25 mouse cellular contexts compared by ENCODE assay signal in the genomic region with DNA sequence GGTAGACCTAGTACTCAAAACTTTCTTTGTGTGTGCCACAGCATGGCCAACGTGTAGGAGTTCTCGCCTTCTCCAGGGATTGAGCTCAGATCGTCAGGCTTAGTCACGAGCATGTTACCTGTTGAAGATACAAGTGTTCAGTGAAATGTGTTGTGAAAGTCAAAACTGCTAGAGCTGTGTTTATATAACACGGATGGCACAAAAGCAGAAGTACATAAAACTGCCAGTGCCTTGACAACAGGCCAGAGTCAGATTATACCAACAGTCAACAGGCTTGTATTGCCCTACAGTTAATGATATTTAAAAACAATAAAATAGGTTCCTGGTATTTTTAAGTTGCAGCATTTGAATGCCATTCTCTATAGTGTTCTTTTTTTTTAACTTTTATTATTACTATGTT. TPM values are rescaled to one million over a fixed set of nuclear protein-coding genes. Genes with fewer than 3 reads are reported as not detected.
A peak's percentile ranks its signal among the peaks of the same experiment; 100 is the strongest.
DNase-seq lines count a peak whose midpoint lies in the region; ATAC-seq and TF ChIP-seq lines count a peak whose summit lies in the region.
"Had no signal": no experiment of that assay in that cellular context is flagged by ENCODE, and none has a peak within 500 bp of the region (broad histone marks: within the 10 kb centered on the region; RNA-seq: fewer than 3 reads in every experiment).

No protein-coding gene starts in this region.

- intact Hi-C loops in left cerebral cortex, postnatal 14 days (cut with DNase I): loop anchor here (5.0 to 10.0 kb wide), 2 partner anchors 119 to 221 kb away; a partner anchor contains a TSS

- peaks cover 0 to 15% of the 10 kb centered on the region in 2 experiments; a peak in 3 of 4 replicates for H3K36me3 ChIP-seq in MEL (ENCODE audit: control insufficient read depth in 1 of 2, insufficient read depth in 2 of 2, low read length in 2 of 2)
- H3K36me3 ChIP-seq in midbrain, embryonic 14.5 days (ENCODE audit: control insufficient read depth, insufficient read depth, low read length): peaks cover 62% of the 10 kb centered on the region
- peaks cover 35% of the 10 kb centered on the region for H3K36me3 ChIP-seq in intestine, embryonic 15.5 days

- no peak overlapping the region for H3K4me2 ChIP-seq in midbrain, embryonic 14.5 days (ENCODE audit: low read length)
- H3K4me2 ChIP-seq in intestine, embryonic 15.5 days (replicated peaks): no peak overlapping the region
- H3K4me2 ChIP-seq: embryonic facial prominence, embryonic 13.5 days; forebrain, embryonic 13.5 days; heart, embryonic 13.5 days; hindbrain, embryonic 13.5 days had no signal

- H3K4me3 ChIP-seq in MEL (ENCODE audit: control insufficient read depth in 1 of 2, insufficient read depth in 1 of 2, low read depth in 2 of 2, low read length in 2 of 2): no peak overlapping the region
- no peak overlapping the region for H3K4me3 ChIP-seq in midbrain, embryonic 14.5 days (replicated peaks; ENCODE audit: low read depth, low read length)
- no peak overlapping the region for H3K4me3 ChIP-seq in intestine, embryonic 15.5 days (replicated peaks)
- H3K4me3 ChIP-seq: embryonic facial prominence, embryonic 10.5 days; embryonic facial prominence, embryonic 13.5 days; erythroblast, embryonic 14.5 days; forebrain, embryonic 10.5 days; forebrain, embryonic 13.5 days; gastrocnemius, adult 2 months; heart, adult 2 months; heart, embryonic 10.5 days; heart, embryonic 13.5 days; hindbrain, embryonic 13.5 days had no signal

- peak; percentile 23 for DNase-seq in 416B (ENCODE audit: low read depth)
- DNase-seq in MEL (ENCODE audit: low read depth, low spot score): peak; percentile 86
- DNase-seq in left cerebral cortex, adult 8-10 months (ENCODE audit: low spot score in 2 of 2): no peak
- DNase-seq in midbrain, embryonic 14.5 days: no peak
- DNase-seq in left cerebral cortex, postnatal 14 days (ENCODE audit: low spot score in 2 of 2): no peak
- DNase-seq: adrenal gland, adult 8-10 months; adrenal gland, postnatal 25 days; cerebellum, adult 9-10 months had no signal

- H3K79me2 ChIP-seq in MEL (ENCODE audit: control insufficient read depth, insufficient read depth, low read length, poor library complexity): no peaks in the 10 kb centered on the region

- no peaks in the 10 kb centered on the region for H3K9me3 ChIP-seq in MEL (replicated peaks; ENCODE audit: insufficient read depth, low read length)
- H3K9me3 ChIP-seq in midbrain, embryonic 14.5 days (ENCODE audit: control insufficient read depth, low read length): no peaks in the 10 kb centered on the region
- H3K9me3 ChIP-seq in intestine, embryonic 15.5 days: no peaks in the 10 kb centered on the region
- H3K9me3 ChIP-seq: embryonic facial prominence, embryonic 10.5 days; embryonic facial prominence, embryonic 13.5 days; forebrain, embryonic 10.5 days; forebrain, embryonic 13.5 days; heart, embryonic 10.5 days; heart, embryonic 13.5 days; hindbrain, embryonic 13.5 days had no signal

- peaks cover 10 to 13% of the 10 kb centered on the region in 2 experiments for H3K4me1 ChIP-seq in MEL (ENCODE audit: control insufficient read depth in 1 of 2, insufficient read depth in 2 of 2, low read length in 2 of 2)
- H3K4me1 ChIP-seq in midbrain, embryonic 14.5 days (ENCODE audit: control insufficient read depth, insufficient read depth, low read length): no peaks in the 10 kb centered on the region
- H3K4me1 ChIP-seq in intestine, embryonic 15.5 days (replicated peaks): no peaks in the 10 kb centered on the region
- H3K4me1 ChIP-seq: embryonic facial prominence, embryonic 10.5 days; embryonic facial prominence, embryonic 13.5 days; forebrain, embryonic 10.5 days; forebrain, embryonic 13.5 days; heart, embryonic 13.5 days; hindbrain, embryonic 13.5 days had no signal

- peak; percentile 43; the same call in 1 of the 2 replicates for ATAC-seq in common myeloid progenitor, adult 5-6 weeks (replicated peaks; ENCODE audit: low read depth, poor library complexity, severe bottlenecking)
- peak; percentile 58; the same call in 1 of the 2 replicates for ATAC-seq in granulocyte monocyte progenitor cell, adult 5-6 weeks (replicated peaks; ENCODE audit: poor library complexity, severe bottlenecking)
- ATAC-seq in midbrain, embryonic 14.5 days (ENCODE audit: low FRiP score, low TSS enrichment): no peak
- ATAC-seq in intestine, embryonic 15.5 days: no peak
- ATAC-seq: activated CD4-positive, CD25-positive, alpha-beta regulatory T cell, adult 4 months; forebrain, embryonic 13.5 days; forebrain, embryonic 16.5 days; hindbrain, embryonic 16.5 days; intestine, embryonic 16.5 days had no signal

- no peak for TF ChIP-seq CTCF in MEL (IDR thresholded peaks at IDR 0.05 in 2 of 3, conservative IDR thresholded peaks at IDR 0.05 in 1 of 3; ENCODE audit: control insufficient read depth in 1 of 3, insufficient read depth in 1 of 3, low read depth in 2 of 3, low read length in 3 of 3, poor library complexity in 1 of 3, severe bottlenecking in 1 of 3)

- TF ChIP-seq POLR2A in MEL (IDR thresholded peaks at IDR 0.05; ENCODE audit: control insufficient read depth in 1 of 2, insufficient read depth in 1 of 2, low read depth in 1 of 2, low read length in 2 of 2, poor library complexity in 1 of 2): no peak

- peak; percentile 79 to 82 for TF ChIP-seq EP300 in MEL (IDR thresholded peaks at IDR 0.05; ENCODE audit: low read depth in 1 of 2, low read length in 2 of 2)

- TF ChIP-seq RAD21 in MEL (IDR thresholded peaks at IDR 0.05; ENCODE audit: low read depth, low read length): no peak

- peak overlapping the region; percentile 70 for H3K27ac ChIP-seq in MEL (ENCODE audit: control insufficient read depth, low read depth, low read length)
- H3K27ac ChIP-seq in midbrain, embryonic 14.5 days (replicated peaks; ENCODE audit: low read depth, low read length): no peak overlapping the region
- no peak overlapping the region for H3K27ac ChIP-seq in intestine, embryonic 15.5 days
- H3K27ac ChIP-seq: embryonic facial prominence, embryonic 10.5 days; embryonic facial prominence, embryonic 13.5 days; forebrain, embryonic 10.5 days; forebrain, embryonic 13.5 days; gastrocnemius, adult 2 months; heart, adult 2 months; heart, embryonic 10.5 days; heart, embryonic 13.5 days; hindbrain, embryonic 13.5 days had no signal

- WGBS in midbrain, embryonic 14.5 days: 96% methylated on average over 5 of the region's 5 CpGs
- WGBS in intestine, embryonic 15.5 days: 79% methylated on average over 5 of the region's 5 CpGs

- H3K9ac ChIP-seq in MEL (ENCODE audit: control insufficient read depth, low read depth, low read length, poor library complexity, severe bottlenecking): no peak overlapping the region
- H3K9ac ChIP-seq in midbrain, embryonic 14.5 days (replicated peaks; ENCODE audit: low read length): no peak overlapping the region
- no peak overlapping the region for H3K9ac ChIP-seq in intestine, embryonic 15.5 days
- H3K9ac ChIP-seq: embryonic facial prominence, embryonic 13.5 days; forebrain, embryonic 13.5 days; heart, embryonic 13.5 days; hindbrain, embryonic 13.5 days had no signal

- H3K27me3 ChIP-seq in MEL (ENCODE audit: control insufficient read depth in 1 of 2, insufficient read depth in 2 of 2, low read length in 2 of 2): no peaks in the 10 kb centered on the region
- H3K27me3 ChIP-seq in midbrain, embryonic 14.5 days (ENCODE audit: control insufficient read depth, insufficient read depth, low read length): no peaks in the 10 kb centered on the region
- H3K27me3 ChIP-seq in intestine, embryonic 15.5 days (replicated peaks): no peaks in the 10 kb centered on the region
- H3K27me3 ChIP-seq: embryonic facial prominence, embryonic 13.5 days; forebrain, embryonic 13.5 days; heart, embryonic 13.5 days; hindbrain, embryonic 13.5 days had no signal

TF ChIP-seq in MEL, 35 proteins besides CTCF, POLR2A, EP300 and RAD21:
- TF ChIP-seq ETS1 (IDR thresholded peaks at IDR 0.05; ENCODE audit: low read depth, low read length) (peak; percentile 25; the same call in 1 of the 2 replicates), SIN3A (IDR thresholded peaks at IDR 0.05; ENCODE audit: low read length) (0 out of 2 replicates have a peak, but pooled peaks have one; percentile 59), USF2 (IDR thresholded peaks at IDR 0.05; ENCODE audit: borderline replicate concordance in 1 of 2, insufficient read depth in 1 of 2, low read depth in 1 of 2, low read length in 2 of 2) (no peak), TCF12 (IDR thresholded peaks at IDR 0.05; ENCODE audit: low read depth, low read length) (0 out of 2 replicates have a peak, but pooled peaks have one; percentile 5), E2F4 (IDR thresholded peaks at IDR 0.05; ENCODE audit: borderline replicate concordance, low read depth, low read length) (no peak), GATA1 (IDR thresholded peaks at IDR 0.05; ENCODE audit: low read depth, low read length) (0 out of 2 replicates have a peak, but pooled peaks have one; percentile 19), MAX (IDR thresholded peaks at IDR 0.05; ENCODE audit: low read length) (no peak), MYB (IDR thresholded peaks at IDR 0.05; ENCODE audit: low read depth, low read length) (peak; percentile 89), MAZ (IDR thresholded peaks at IDR 0.05; ENCODE audit: low read depth, low read length) (no peak)

RNA-seq across cellular contexts. Expression of a gene that starts 41.6 kb away (rescaled TPM):
- total RNA-seq in MEL (2012; rRNA removed): 2.0 and 3.1 TPM in 2 replicates
- 1 to 10 TPM in 1 of 2 experiments, not detected in 1; 5.5 TPM for polyA plus RNA-seq in MEL (2012; ENCODE audit: insufficient read depth in 1 of 2, insufficient read length in 2 of 2, low read depth in 1 of 2, low replicate concordance in 2 of 2, missing spikeins in 1 of 2)
- total RNA-seq in common myeloid progenitor, adult 5-6 weeks (2017): 2.6 and 3.2 TPM in 2 replicates
- 2.3 TPM in 1 of 2 replicates, not detected in the other for total RNA-seq in granulocyte monocyte progenitor cell, adult 5-6 weeks (2014; fragmentation: Nextera tagmentation)
- total RNA-seq in granulocyte monocyte progenitor cell, adult 5-6 weeks (2017): 0.57 and 1.2 TPM in 2 replicates
- total RNA-seq in left cerebral cortex, adult 8-10 months (2022): 1 to 10 TPM in 3 of 4 experiments, under 1 TPM in 1; 0.86 to 1.6 (median 1.3) TPM
- 3.0 and 5.4 TPM in 2 replicates for polyA plus RNA-seq in midbrain, embryonic 14.5 days (2014; fragmentation: Nextera tagmentation; extraction: Ambion mirVana)
- polyA plus RNA-seq in intestine, embryonic 15.5 days (2015; fragmentation: Nextera tagmentation; extraction: Ambion mirVana): 2.9 and 3.5 TPM in 2 replicates
- total RNA-seq in left cerebral cortex, postnatal 14 days (2021): 1 to 10 TPM in 1 of 2 experiments, under 1 TPM in 1; 0.89 to 1.9 TPM
- total RNA-seq: gastrocnemius, adult 2 months had no signal
- polyA plus RNA-seq: activated CD4-positive, CD25-positive, alpha-beta regulatory T cell, adult 4 months; erythroblast, embryonic 14.5 days had no signal

Comparison
In these comparisons a context has a peak if more than half of its experiments do, and no peak if none do; other contexts are left out.
1. DNase-seq: peak in 416B (single experiment) and MEL (single experiment); none in left cerebral cortex, adult 8-10 months (0 of 2), midbrain, embryonic 14.5 days (single experiment) and left cerebral cortex, postnatal 14 days (0 of 2).
2. ATAC-seq: peak in common myeloid progenitor, adult 5-6 weeks (single experiment) and granulocyte monocyte progenitor cell, adult 5-6 weeks (single experiment); none in midbrain, embryonic 14.5 days (single experiment) and intestine, embryonic 15.5 days (single experiment).